Mouse (Mus musculus) neutrophil, adult 5-6 weeks (primary cell): ENCODE results near the gene Prkcg. TPM values are rescaled to one million over a fixed set of nuclear protein-coding genes. Genes with fewer than 3 reads are reported as not detected.
"Not testable (repeated sequence)": the region's sequence is repeated elsewhere in the genome, so short reads cannot be mapped to it uniquely, and the experiment has no call there.

Source experiments
- ATAC-seq: fragments of 151-379, 151-347 bp; 2 replicates; pipeline ENCODE4 v1.8.0; 2017; ENCODE audit warnings: mild to moderate bottlenecking, moderate TSS enrichment; ENCODE audit not compliant: insufficient number of reproducible peaks, poor library complexity, low FRiP score, severe bottlenecking; ENCODE audit errors: extremely low read depth
- total RNA-seq: library from RNA; stranded (forward); fragments of 200-1000 nt; gene quantifications from 2 replicates; pipeline ENCODE4 v1.2.3, GENCODE M21; 2017

Gene Prkcg
- total RNA-seq, 1 experiment from 2014 or later = 8.7 TPM

- no peak for ATAC-seq
Measured at GRCm38 (mm10) chr7:3286036-3286435, 2.9 kb upstream of the Prkcg start.

- no peak for ATAC-seq
Measured at GRCm38 (mm10) chr7:3287186-3287585, 1.8 kb upstream of the Prkcg start.

DNA sequence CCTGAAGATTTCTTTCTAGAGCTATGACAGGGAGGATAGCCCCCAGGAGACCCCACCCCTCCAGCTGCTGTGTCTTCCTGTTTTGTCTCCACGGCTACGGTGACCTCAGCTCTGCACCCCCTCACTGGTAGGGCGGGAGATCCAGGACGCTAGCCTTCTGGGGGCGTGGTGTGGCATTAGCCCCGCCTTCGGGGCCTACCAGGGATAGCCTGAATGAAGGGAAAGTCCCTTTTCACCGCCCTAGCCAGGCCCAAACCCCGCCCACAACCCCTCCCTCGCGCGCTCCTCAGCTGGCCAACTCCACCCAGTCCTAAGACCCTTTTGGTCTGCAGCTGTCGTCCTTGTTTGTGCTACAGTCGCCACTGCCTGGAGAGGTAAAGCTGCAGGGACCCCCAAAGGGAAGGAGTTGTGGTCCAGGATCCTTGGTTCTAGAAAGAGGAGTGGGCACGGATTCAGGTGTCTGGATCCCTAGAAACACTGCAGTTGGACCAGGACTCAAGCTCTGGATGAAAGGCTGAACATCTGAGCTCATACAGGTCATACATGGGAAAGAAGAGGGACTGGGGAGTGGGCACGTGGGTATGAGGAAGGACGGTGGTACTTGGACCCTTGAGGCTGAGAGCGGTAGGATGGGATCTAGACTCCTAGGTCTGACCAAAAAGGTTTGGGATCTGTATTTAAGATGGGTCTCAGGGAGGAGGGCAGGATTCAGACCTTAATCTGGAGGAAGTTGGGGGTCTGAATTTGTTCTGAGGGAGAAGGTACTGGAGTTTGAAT lies 1.5 kb downstream of the Prkcg start:
- peak; percentile 88 for ATAC-seq

DNA sequence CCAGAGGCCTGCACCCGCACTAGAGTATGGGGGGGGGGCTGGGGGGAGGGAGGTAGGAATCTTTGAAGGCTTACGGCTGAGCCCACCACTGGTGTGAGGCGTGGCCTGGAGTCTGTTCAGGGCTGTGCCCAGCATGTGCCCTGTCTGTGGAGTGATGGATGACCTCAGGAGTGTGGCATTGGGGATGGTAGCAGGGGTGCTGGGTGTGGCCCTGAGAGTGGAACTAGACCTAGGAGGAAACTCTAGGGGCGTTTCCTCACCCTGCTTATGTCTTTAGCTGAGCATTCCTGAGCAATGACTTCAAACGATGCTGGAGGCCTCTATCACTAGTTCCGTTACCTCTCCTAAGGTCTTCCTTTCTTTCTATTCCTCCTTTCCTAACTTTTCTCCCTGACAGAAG lies 2.2 kb downstream of the Prkcg start:
- ATAC-seq = no peak

DNA sequence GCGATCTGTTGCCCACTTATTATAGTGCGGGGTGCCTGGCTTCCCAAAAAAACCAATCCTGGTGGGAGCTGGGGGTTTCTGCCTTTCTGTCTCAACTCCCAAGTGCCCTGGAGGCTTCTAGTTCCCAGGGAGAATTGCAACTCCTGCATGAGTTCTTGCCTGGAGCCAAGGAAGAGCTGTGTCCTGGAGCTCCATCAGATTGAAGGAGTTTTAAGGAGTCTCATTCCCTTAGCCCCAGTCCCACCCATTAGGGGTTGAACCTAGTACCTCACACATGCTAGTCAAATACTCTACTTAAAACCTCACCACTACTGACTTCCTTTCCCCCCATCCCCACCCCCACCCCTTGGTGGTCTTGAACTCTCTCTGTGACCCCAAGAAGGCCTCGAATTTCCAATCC lies 2.8 kb downstream of the Prkcg start:
- no peak for ATAC-seq

DNA sequence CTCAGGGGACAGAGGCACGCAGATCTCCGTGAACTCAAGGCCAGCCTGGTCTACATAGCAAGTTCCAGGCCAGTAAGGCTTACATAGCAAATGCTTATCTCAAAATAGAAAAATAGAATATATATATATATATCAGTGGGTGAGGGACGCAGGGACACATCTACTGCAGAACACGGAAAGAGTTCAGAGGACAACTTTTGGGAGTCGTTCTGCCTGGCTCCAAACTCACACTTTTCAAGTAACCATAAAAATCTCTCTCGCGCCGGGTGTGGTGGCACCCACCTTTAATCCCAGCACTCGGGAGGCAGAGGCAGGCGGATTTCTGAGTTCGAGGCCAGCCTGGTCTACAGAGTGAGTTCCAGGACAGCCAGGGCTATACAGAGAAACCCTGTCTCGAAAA lies 3.3 kb downstream of the Prkcg start:
- ATAC-seq = not testable (repeated sequence)

- ATAC-seq = peak; percentile 44
Measured at GRCm38 (mm10) chr7:3292791-3293190, 3.8 kb downstream of the Prkcg start.

- ATAC-seq = no peak
Measured at GRCm38 (mm10) chr7:3294794-3295193, 5.8 kb downstream of the Prkcg start.

DNA sequence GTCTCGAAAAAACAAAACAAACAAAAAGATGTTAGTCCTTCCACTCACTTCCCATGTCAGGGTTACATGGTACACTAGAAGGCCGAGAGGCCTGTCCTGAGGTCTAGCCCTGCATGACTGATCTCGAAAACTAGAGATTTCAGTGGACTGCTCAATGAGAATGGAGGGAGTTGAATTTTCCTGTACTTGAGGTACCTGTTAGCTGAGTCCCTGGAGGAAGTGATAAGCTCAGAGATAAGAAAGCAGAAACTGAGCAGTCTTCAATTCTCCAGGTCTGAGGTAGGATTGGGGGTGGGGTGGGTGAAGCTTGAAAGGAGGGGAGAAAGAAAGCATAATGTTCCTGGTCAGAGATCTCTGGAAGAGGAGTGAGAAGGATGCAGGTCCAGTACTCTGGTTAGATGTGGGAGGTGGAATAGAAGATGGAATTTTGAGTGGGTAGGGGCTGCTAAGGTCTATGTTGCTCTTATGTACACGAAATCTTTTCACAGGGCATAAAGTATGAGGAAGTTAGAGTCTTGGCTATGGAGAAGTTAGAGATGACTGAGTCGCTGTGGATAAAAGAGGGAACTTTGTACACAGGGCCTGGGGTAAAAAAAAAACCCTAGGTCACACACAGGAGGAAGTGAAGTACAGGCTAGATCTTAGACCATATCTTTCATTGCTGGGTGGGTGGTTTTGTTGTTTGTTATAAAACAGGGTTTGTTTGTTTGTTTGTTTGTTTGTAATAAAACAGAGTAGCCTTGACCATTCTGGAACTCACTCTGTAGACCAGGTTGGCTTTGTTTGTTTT lies 6.5 kb downstream of the Prkcg start:
- peak; percentile 52; the same call in 1 of the 2 replicates for ATAC-seq

DNA sequence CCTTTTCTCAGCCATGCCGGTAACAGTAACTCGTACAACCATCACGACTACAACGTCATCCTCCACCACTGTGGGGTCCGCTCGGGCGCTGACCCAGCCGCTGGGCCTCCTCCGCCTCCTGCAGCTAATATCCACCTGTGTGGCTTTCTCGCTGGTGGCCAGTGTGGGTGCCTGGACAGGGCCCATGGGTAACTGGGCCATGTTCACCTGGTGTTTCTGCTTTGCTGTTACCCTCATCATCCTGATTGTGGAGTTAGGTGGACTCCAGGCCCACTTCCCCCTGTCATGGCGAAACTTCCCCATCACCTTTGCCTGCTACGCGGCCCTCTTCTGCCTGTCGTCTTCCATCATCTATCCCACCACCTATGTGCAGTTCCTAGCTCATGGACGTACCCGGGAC lies 7.7 kb downstream of the Prkcg start:
- ATAC-seq = no peak

DNA sequence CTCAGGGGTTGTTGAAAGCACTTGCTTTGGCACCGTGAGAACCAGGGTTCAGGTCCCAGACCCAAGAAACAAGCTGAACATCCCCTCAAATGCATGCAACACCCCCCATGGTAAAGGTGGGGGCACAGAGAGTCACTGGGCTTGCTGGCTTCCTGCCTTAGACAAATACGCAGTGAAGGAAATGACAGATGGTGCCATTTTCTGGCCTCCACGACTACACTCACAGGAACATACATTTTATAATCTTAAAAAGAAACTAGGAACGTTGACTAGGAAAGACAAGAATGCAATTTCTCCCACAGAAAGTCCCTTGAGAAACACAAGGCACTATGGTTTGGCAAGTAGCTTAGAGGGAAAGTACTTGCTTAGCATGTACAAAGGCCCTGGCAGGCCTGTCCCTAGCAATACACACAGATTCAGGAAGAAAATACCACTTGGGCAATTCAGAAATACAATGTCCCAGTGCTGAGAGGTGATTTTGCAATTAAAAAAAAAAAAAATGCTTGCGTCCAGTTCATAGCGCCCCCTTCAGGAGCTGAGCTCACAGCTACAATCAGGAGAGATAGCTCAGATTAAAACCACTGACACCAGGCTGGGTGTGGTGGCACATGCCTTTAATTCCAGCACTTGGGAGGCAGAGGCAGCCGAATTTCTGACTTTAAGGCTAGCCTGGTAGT lies 11.1 kb downstream of the Prkcg start:
- no peak for ATAC-seq

GRCm38 (mm10) chr7:3300891-3301627 lies 12.1 kb downstream of the Prkcg start:
- ATAC-seq = no peak

DNA sequence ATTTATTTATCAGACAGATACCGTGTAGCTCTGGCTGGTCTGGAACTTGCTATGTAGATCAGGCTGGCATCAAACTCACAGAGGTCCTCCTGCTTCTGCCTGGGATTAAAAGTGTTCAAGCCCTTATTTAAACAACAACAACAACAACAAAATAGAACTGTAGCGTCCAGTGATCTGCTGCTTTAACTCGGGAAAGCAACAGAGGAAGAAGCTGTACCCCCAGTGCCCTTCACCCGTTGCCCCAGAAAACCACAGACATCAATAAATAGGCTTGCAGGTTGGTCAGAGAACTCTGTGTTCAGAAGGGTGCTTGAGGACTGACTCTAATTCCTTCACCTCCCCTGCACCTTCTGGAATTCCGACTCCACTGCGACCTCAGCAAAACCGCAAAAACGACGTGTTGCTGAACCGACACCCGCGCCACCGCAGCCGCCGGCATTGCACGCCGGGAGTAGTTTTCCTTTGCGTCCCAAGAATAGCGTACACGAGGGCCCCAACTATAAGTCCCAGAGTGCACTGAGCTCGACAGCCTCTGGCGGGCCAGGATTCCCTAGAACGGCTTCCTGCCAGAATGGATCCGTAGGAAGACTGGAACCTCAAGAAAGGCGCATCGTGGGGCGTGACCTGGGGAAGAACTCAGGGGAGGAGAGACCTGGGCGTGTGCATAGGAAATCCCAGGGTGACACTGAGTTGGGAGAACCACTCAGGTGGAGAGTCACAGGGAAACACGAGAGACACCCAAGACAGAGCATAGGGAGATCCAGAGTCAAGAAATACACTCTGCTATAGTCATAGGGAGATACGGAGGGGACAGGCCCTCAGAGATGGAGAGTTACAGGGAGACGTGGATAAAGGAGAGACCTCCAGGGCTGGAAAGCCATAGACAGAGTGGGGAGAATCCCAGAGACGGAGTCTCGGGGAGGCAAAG lies 12.9 kb downstream of the Prkcg start:
- ATAC-seq = no peak

GRCm38 (mm10) chr7:3302556-3303275 lies 13.7 kb downstream of the Prkcg start:
- ATAC-seq = no peak

DNA sequence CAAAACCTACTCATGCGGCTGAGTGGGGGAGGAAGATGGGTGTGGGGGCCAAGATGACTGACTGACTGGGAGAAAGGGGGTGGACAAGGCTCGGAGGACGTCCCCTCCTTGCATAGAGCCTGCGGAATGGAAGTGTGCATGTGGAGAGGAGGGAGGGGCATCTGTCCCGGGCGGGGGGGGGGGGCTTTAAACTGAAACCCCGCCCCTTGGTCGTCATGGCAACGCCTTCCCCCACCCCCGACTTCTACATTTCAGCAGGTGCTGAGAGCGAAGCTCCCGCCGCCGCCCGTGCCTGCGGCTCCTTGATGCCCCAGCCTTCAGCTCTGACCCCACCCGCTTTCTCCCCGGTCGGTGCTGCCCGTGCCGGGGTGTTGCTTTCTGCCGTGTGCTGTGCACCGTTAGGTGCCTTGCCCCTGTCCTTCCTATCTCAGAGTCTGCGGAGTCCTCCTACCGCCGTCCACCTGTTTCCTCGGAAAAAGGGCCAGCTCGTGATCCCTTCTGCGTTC lies 14.3 kb downstream of the Prkcg start:
- ATAC-seq = peak; percentile 25

- no peak for ATAC-seq
Measured at GRCm38 (mm10) chr7:3303789-3304188, 14.8 kb downstream of the Prkcg start.

DNA sequence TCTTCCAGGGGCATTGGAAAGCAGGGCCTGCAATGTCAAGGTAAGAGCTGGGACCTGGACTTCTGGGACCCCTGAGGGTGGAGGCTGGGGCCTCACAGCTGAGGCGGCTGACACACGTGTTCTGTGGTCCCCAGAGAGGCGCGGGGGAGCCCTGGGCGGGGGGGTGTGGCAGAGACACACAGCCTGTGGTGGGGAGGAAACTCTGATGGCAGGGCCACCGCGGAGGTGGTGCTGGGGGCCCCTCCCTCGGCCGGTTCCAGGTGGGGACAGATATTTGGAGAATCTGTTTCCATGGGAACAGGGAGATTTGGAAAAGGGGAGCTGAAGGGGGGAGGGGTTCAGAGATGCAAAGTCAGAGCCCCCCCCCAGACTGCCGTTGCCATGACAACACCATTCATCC lies 15.3 kb downstream of the Prkcg start:
- ATAC-seq = peak; percentile 28; the same call in 1 of the 2 replicates
